Mouse (Mus musculus) brown adipose tissue, adult 24 weeks (tissue): ENCODE results near the gene Slamf6. TPM values are rescaled to one million over a fixed set of nuclear protein-coding genes. Genes with fewer than 3 reads are reported as not detected.
"Not testable (repeated sequence)": the region's sequence is repeated elsewhere in the genome, so short reads cannot be mapped to it uniquely, and the experiment has no call there.

Experiments used
- H3K27ac ChIP-seq: fragments of 200-500 bp; replicated peaks from 2 replicates; pipeline ENCODE4 v1.5.1; 2012; ENCODE audit warnings: low read depth, mild to moderate bottlenecking, low read length
- H3K4me1 ChIP-seq: fragments of 200-500 bp; 2 replicates; pipeline ENCODE4 v1.6.1; 2012; ENCODE audit warnings: low read length, mixed read lengths; ENCODE audit not compliant: control insufficient read depth, insufficient read depth, insufficient read length
- H3K4me3 ChIP-seq: fragments of 200-500 bp; 2 replicates; pipeline ENCODE4 v1.5.1; 2012; ENCODE audit warnings: low read depth, mild to moderate bottlenecking, low read length, moderate library complexity; ENCODE audit not compliant: insufficient read depth
- polyA plus RNA-seq: library from polyadenylated mRNA; stranded (reverse); fragments of >200 nt; gene quantifications from 2 replicates; pipeline ENCODE4 v1.2.4, GENCODE M21; 2012; ENCODE audit not compliant: missing spikeins, insufficient read depth, insufficient read length

The Slamf6 gene
- polyA plus RNA-seq, 1 experiment = not detected

GRCm38 (mm10) chr1:171938952-171939948 is 21.9 kb downstream of the Slamf6 start:
- Histone ChIP-seq H3K4me1 (no peaks in the 10 kb centered on the region), H3K4me3 (no peak overlapping the region), H3K27ac (no peak overlapping the region)

DNA sequence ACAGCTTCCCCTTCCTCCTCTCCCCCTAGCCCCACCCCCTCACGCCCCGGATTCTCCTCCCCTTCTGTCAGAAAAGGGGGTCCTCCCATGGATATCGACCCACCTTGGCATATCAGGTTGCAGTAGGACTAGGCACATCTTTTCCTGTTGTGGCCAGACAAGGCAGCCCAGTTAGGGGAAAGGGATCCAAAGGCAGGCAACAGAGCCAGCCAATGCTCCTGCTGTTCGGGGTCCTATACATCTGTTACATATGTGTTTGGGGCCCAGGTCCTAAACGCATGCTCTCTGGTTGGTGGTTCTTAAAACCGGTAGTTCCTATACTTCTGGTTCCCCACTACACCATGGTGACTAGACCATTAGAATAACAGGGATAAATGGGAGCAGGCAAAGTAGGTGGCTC is 23.3 kb downstream of the Slamf6 start:
- H3K4me3 ChIP-seq = no peak overlapping the region
- H3K4me1 ChIP-seq = no peaks in the 10 kb centered on the region
- no peak overlapping the region for H3K27ac ChIP-seq

DNA sequence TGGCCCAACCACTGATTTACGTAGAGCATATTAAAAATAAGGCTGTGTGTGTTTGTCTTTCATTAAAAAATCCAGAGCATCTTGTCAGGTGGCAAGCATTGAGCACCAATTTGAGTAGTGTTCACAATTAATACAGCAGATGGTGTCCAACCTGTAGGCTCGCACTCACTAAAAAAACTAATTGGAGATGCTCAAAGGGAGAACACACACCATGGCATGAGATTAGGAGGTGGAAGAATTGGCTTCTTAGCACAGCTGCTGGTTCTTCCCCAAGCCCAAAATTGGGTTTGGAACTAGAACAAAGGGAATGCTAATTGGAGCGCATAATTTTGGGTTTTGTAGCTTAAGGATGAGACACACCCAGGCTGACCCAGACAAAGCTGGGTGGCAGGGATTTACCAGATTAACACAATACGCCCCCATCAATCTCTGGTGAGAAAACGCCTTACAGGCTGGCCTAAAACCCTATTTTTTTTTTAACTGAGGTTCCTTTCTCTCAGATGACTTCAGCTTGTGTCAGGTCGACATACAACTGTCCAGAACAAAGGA is 29.2 kb downstream of the Slamf6 start:
- H3K4me1 ChIP-seq = no peaks in the 10 kb centered on the region
- no peak overlapping the region for H3K4me3 ChIP-seq
- no peak overlapping the region for H3K27ac ChIP-seq

DNA sequence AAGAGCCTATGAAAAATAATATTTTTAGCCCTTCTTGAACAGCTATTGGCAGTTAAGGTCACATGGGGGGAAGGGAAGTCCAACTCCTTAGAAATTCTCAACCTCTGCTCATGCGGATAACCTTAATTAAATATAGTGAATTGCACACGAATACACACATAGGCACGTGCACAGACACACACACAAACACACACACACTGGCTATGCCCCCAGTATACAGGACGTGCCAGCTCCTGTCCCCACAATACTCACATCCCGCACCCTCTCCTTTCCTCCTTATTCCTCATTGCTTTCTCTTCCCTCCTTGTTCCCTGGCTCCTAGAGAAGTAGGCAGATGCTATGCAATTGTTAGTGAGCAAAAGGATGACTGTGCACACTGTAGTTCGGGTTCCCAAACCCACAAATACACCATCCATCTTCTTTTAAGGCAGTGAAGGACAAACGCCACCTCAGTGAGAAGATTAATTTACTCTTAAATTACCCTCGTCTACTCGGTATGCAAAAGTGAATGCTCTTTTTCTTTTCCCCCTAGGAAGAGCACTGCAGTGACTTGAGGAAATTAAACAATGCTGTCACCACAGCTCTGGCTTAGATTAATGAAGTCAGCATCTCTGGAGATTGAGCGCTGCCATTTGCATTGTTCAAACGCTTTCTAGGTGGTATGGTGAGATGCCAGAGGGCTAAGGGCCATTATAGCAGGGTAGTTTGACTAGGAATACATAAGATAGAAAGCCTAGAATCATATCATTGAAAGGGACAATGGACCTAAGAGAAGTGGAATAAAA is 31.0 kb downstream of the Slamf6 start:
- H3K4me1 ChIP-seq = no peaks in the 10 kb centered on the region
- no peak overlapping the region for H3K27ac ChIP-seq
- no peak overlapping the region for H3K4me3 ChIP-seq

DNA sequence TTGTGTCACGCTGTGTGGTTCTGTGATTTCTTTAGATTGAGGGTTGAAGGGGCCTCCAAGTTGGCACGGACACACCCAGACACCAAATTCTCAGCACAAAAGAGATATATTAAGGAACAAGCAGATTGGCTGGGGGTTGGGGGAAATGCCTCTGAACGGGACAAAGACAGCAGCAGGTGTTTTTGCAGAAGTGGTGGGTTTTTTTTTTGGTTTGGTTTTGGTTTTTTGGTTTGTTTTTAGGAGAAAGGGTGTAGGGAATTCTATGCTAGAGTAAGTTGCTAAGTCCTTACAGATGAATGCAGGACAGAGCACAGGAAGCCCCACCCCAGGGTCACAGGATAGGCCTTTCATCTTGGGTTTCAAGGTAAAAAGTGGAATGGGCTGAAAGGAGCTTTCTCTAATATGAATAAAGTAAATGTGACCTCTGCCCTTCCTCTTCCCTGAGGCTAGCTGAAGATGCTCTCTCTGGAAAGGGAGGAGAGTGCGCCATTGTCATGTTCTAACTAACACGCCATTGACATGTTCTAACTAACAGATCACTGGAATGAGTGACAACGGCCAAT is 31.7 kb downstream of the Slamf6 start:
- Histone ChIP-seq H3K4me3 (no peak overlapping the region), H3K27ac (no peak overlapping the region), H3K4me1 (no peaks in the 10 kb centered on the region)

DNA sequence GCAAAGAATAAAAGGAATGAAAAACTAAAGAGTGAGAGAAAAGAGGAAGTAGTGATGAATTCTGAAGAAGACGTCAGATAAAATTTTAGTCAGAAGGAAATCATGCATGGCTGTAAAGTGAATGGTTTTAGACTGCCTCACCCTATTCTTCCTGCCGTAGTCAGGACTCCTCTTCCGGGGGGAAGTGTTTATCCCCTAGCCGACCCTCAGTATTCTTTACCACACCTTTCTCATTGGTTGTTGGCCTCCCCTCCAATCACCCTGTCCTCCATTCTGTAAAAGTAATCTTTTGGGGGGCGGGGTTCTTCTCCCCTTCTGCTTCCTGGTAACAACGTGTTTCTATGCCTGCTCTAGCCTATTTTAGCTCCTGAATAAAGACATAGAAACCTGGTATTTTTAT is 37.8 kb downstream of the Slamf6 start:
- Histone ChIP-seq H3K4me3 (no peak overlapping the region), H3K4me1 (peaks cover 2% of the 10 kb centered on the region; the same call in 1 of the 2 replicates)

GRCm38 (mm10) chr1:171957411-171957810 is 40.1 kb downstream of the Slamf6 start:
- H3K4me1 ChIP-seq = peaks cover 2% of the 10 kb centered on the region; the same call in 1 of the 2 replicates
- H3K27ac ChIP-seq = no peak overlapping the region
- H3K4me3 ChIP-seq = no peak overlapping the region

More for the DNA sequence above, 37.8 kb downstream of the Slamf6 start:
- no peak overlapping the region for H3K27ac ChIP-seq

DNA sequence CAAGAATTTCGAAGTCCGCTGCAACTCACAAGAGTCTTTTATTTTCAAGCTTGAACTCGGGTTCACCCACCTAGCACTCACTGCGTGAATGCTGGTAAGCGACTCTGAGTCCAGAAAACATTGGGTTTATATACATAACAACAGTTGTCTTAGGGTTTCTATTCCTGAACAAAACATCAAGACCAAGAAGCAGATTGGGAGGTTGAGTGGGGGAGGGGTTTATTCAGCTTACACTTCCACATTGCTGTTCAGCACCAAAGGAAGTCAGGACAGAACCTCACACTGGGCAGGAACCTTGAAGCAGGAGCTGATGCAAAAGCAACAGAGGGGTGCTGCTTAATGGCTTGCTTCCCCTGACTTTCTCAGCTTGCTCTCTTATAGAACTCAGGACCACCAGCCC is 43.4 kb downstream of the Slamf6 start:
- no peak overlapping the region for H3K27ac ChIP-seq
- no peak overlapping the region for H3K4me3 ChIP-seq
- H3K4me1 ChIP-seq = peaks cover 2% of the 10 kb centered on the region; the same call in 1 of the 2 replicates

- peaks cover 2% of the 10 kb centered on the region; the same call in 1 of the 2 replicates for H3K4me1 ChIP-seq
- H3K27ac ChIP-seq = no peak overlapping the region
- no peak overlapping the region for H3K4me3 ChIP-seq
Observed at GRCm38 (mm10) chr1:171961704-171962103, 44.4 kb downstream of the Slamf6 start.

GRCm38 (mm10) chr1:171963613-171964012 is 46.3 kb downstream of the Slamf6 start:
- Histone ChIP-seq H3K4me1 (no peaks in the 10 kb centered on the region), H3K27ac (no peak overlapping the region), H3K4me3 (no peak overlapping the region)

DNA sequence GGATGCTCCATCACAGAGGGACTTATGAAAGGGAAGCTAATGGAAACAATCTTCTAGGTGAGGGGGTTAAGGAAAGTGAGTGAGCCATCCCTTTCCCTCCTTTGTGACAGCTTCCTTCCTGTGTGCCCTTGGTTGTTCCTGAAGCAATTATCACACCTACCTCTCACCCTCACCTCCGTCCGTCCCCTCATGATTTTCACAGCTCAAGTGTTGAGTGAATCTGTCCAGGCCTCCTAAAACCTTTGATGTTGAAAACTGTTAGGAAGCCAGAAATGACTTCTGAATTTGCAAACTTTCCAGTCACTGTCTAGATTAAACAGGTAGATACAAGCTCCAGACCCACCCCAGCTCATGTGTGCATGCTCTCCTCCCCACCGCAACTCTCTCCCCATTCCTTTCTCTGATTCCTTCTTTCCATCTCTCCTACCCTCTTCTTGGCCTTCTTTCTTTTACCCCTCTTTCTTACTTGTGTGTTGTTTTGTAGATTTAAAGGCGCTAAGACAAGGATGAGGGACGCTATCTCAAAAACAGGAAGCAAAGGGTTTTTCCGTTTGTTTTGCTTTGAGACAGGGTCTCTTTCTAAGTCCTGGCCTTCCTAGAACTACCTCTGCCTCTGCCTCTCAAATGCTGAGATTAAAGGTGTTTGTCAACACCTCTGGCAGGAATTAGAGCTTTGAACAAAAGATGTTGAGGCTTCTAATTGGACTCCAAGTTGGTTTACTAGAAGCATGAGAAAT is 48.9 kb downstream of the Slamf6 start:
- no peak overlapping the region for H3K4me3 ChIP-seq
- no peak overlapping the region for H3K27ac ChIP-seq
- no peaks in the 10 kb centered on the region for H3K4me1 ChIP-seq

DNA sequence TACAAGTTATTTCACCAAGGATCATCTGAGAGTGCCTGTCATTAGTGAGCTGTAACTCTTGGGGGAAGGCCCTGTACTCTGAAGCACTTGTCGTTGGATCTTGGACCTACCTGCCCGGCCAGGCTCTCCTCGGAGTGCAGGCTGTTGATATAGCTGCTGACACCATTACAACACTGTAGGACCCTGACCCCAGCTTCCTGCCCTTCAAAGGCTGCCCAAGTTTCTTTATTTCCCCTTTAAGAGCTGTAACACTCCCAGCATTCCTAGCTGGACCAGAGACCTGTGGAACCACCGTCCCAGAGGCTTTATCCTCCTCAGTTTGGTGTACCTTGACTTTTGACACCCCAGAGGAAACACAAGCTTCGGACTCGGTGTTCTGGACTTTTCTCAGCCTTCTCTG is 51.9 kb downstream of the Slamf6 start:
- Histone ChIP-seq H3K27ac (no peak overlapping the region), H3K4me1 (no peaks in the 10 kb centered on the region)

GRCm38 (mm10) chr1:171970854-171971586 is 53.7 kb downstream of the Slamf6 start:
- no peak overlapping the region for H3K27ac ChIP-seq
- no peak overlapping the region for H3K4me3 ChIP-seq

More for the DNA sequence above, 51.9 kb downstream of the Slamf6 start:
- no peak overlapping the region for H3K4me3 ChIP-seq

DNA sequence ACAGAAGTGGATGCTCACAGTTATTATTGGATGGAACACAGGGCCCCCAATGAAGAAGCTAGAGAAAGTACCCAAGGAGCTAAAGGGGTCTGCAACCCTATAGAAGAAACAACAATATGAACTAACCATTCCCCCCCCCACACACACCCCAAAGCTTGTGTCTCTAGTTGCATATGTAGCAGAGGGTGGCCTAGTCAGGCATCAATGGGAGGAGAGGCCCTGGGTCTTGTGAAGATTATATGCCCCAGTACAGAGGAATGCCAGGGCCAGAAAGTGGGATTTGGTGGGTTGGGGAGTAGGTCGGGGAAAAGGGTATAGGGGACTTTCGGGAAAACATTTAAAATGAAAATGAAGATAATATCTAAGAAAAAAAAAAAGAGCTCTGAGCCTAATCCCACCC is 57.0 kb downstream of the Slamf6 start:
- not testable (repeated sequence) for H3K4me1 ChIP-seq, H3K27ac ChIP-seq, H3K4me3 ChIP-seq

More at GRCm38 (mm10) chr1:171970854-171971586, 53.7 kb downstream of the Slamf6 start:
- H3K4me1 ChIP-seq = no peaks in the 10 kb centered on the region
